Mouse (Mus musculus): ENCODE data around the gene Scnn1g. TPM values are rescaled to one million over a fixed set of nuclear protein-coding genes. Genes with fewer than 3 reads are reported as not detected.

The Scnn1g gene
- polyA plus RNA-seq (2015; fragmentation: Nextera tagmentation; extraction: Ambion mirVana), result 0.14 and 0.15 TPM in 2 replicates

- peak; percentile 37 for ATAC-seq (ENCODE audit: extremely low read depth, insufficient number of reproducible peaks, low FRiP score, low TSS enrichment)
- H3K4me2 ChIP-seq, result peak within 1 kb of the TSS; percentile 75
- no peak within 1 kb of the TSS for H3K27ac ChIP-seq (replicated peaks)
- WGBS, result 2% methylated on average over 38 of the region's 38 CpGs
- H3K9ac ChIP-seq, result 0 out of 2 replicates have a peak within 1 kb of the TSS, but pooled peaks have one; percentile 6
- H3K4me1 ChIP-seq, result peaks cover 19% of the 10 kb centered on the region
- peak within 1 kb of the TSS; percentile 48 for H3K4me3 ChIP-seq
- no peaks in the 10 kb centered on the region for H3K36me3 ChIP-seq
- no peaks in the 10 kb centered on the region for H3K9me3 ChIP-seq
- H3K27me3 ChIP-seq (replicated peaks), result peaks cover 59% of the 10 kb centered on the region
Observed at GRCm38 (mm10) chr7:121734171-121734831, at the start of gene Scnn1g. Gene Scnn1g, plus strand, starts transcription at chr7:121734479.

GRCm38 (mm10) chr7:121685140-121685984 is 48.9 kb upstream of the Scnn1g start:
- no peak overlapping the region for H3K4me2 ChIP-seq
- H3K9me3 ChIP-seq, result no peaks in the 10 kb centered on the region
- H3K27ac ChIP-seq (replicated peaks), result no peak overlapping the region
- WGBS, result 87% methylated on average over 5 of the region's 5 CpGs
- ATAC-seq (ENCODE audit: extremely low read depth, insufficient number of reproducible peaks, low FRiP score, low TSS enrichment), result no peak
- no peak overlapping the region for H3K9ac ChIP-seq
- H3K4me3 ChIP-seq, result no peak overlapping the region
- H3K27me3 ChIP-seq (replicated peaks), result no peaks in the 10 kb centered on the region
- H3K36me3 ChIP-seq, result no peaks in the 10 kb centered on the region
- no peaks in the 10 kb centered on the region for H3K4me1 ChIP-seq

GRCm38 (mm10) chr7:121689338-121689737 is 44.9 kb upstream of the Scnn1g start:
- no peak overlapping the region for H3K9ac ChIP-seq
- no peak overlapping the region for H3K27ac ChIP-seq (replicated peaks)
- no peak for ATAC-seq (ENCODE audit: extremely low read depth, insufficient number of reproducible peaks, low FRiP score, low TSS enrichment)
- no peak overlapping the region for H3K4me2 ChIP-seq
- H3K27me3 ChIP-seq (replicated peaks), result no peaks in the 10 kb centered on the region
- H3K36me3 ChIP-seq, result no peaks in the 10 kb centered on the region
- no peaks in the 10 kb centered on the region for H3K9me3 ChIP-seq
- no peak overlapping the region for H3K4me3 ChIP-seq
- no peaks in the 10 kb centered on the region for H3K4me1 ChIP-seq

GRCm38 (mm10) chr7:121691803-121692202 is 42.5 kb upstream of the Scnn1g start:
- no peak overlapping the region for H3K4me2 ChIP-seq
- WGBS, result 79% methylated on average over 2 of the region's 2 CpGs
- no peak overlapping the region for H3K9ac ChIP-seq
- H3K4me3 ChIP-seq, result no peak overlapping the region
- H3K9me3 ChIP-seq, result no peaks in the 10 kb centered on the region
- no peaks in the 10 kb centered on the region for H3K27me3 ChIP-seq (replicated peaks)
- ATAC-seq (ENCODE audit: extremely low read depth, insufficient number of reproducible peaks, low FRiP score, low TSS enrichment), result no peak
- H3K36me3 ChIP-seq, result no peaks in the 10 kb centered on the region
- no peak overlapping the region for H3K27ac ChIP-seq (replicated peaks)
- H3K4me1 ChIP-seq, result no peaks in the 10 kb centered on the region

GRCm38 (mm10) chr7:121697170-121697569 is 37.1 kb upstream of the Scnn1g start:
- no peaks in the 10 kb centered on the region for H3K36me3 ChIP-seq
- H3K4me2 ChIP-seq, result no peak overlapping the region
- H3K4me3 ChIP-seq, result no peak overlapping the region
- H3K4me1 ChIP-seq, result peaks cover 39% of the 10 kb centered on the region
- no peaks in the 10 kb centered on the region for H3K9me3 ChIP-seq
- no peak overlapping the region for H3K9ac ChIP-seq
- H3K27me3 ChIP-seq (replicated peaks), result no peaks in the 10 kb centered on the region
- H3K27ac ChIP-seq (replicated peaks), result no peak overlapping the region
- ATAC-seq (ENCODE audit: extremely low read depth, insufficient number of reproducible peaks, low FRiP score, low TSS enrichment), result no peak

- 54% methylated on average over 1 of the region's 1 CpGs for WGBS
- H3K36me3 ChIP-seq, result no peaks in the 10 kb centered on the region
- no peak overlapping the region for H3K27ac ChIP-seq (replicated peaks)
- no peak overlapping the region for H3K9ac ChIP-seq
- H3K4me1 ChIP-seq, result peaks cover 43% of the 10 kb centered on the region
- no peaks in the 10 kb centered on the region for H3K9me3 ChIP-seq
- no peak overlapping the region for H3K4me2 ChIP-seq
- no peaks in the 10 kb centered on the region for H3K27me3 ChIP-seq (replicated peaks)
- no peak for ATAC-seq (ENCODE audit: extremely low read depth, insufficient number of reproducible peaks, low FRiP score, low TSS enrichment)
- no peak overlapping the region for H3K4me3 ChIP-seq
Observed at GRCm38 (mm10) chr7:121697574-121697973, 36.7 kb upstream of the Scnn1g start.

- no peak overlapping the region for H3K9ac ChIP-seq
- no peak overlapping the region for H3K4me2 ChIP-seq
- no peaks in the 10 kb centered on the region for H3K27me3 ChIP-seq (replicated peaks)
- no peaks in the 10 kb centered on the region for H3K9me3 ChIP-seq
- H3K36me3 ChIP-seq, result peaks cover 5% of the 10 kb centered on the region; the same call in 1 of the 2 replicates
- peaks cover 55% of the 10 kb centered on the region for H3K4me1 ChIP-seq
- H3K4me3 ChIP-seq, result no peak overlapping the region
- ATAC-seq (ENCODE audit: extremely low read depth, insufficient number of reproducible peaks, low FRiP score, low TSS enrichment), result no peak
- no peak overlapping the region for H3K27ac ChIP-seq (replicated peaks)
Observed at GRCm38 (mm10) chr7:121699218-121699617, 35.1 kb upstream of the Scnn1g start.

- no peak for ATAC-seq (ENCODE audit: extremely low read depth, insufficient number of reproducible peaks, low FRiP score, low TSS enrichment)
- H3K4me1 ChIP-seq, result peaks cover 68% of the 10 kb centered on the region
- 75% methylated on average over 3 of the region's 3 CpGs for WGBS
Observed at GRCm38 (mm10) chr7:121700480-121700879, 33.8 kb upstream of the Scnn1g start.

GRCm38 (mm10) chr7:121701983-121702382 is 32.3 kb upstream of the Scnn1g start:
- H3K9ac ChIP-seq, result no peak overlapping the region
- no peak overlapping the region for H3K27ac ChIP-seq (replicated peaks)
- no peaks in the 10 kb centered on the region for H3K9me3 ChIP-seq
- H3K36me3 ChIP-seq, result peaks cover 5% of the 10 kb centered on the region; the same call in 1 of the 2 replicates
- peaks cover 76% of the 10 kb centered on the region for H3K4me1 ChIP-seq
- WGBS, result 14% methylated on average over 6 of the region's 6 CpGs
- no peaks in the 10 kb centered on the region for H3K27me3 ChIP-seq (replicated peaks)
- no peak overlapping the region for H3K4me2 ChIP-seq
- H3K4me3 ChIP-seq, result no peak overlapping the region
- ATAC-seq (ENCODE audit: extremely low read depth, insufficient number of reproducible peaks, low FRiP score, low TSS enrichment), result no peak

More at GRCm38 (mm10) chr7:121700480-121700879, 33.8 kb upstream of the Scnn1g start:
- no peaks in the 10 kb centered on the region for H3K9me3 ChIP-seq
- H3K27me3 ChIP-seq (replicated peaks), result no peaks in the 10 kb centered on the region
- no peak overlapping the region for H3K4me3 ChIP-seq
- no peak overlapping the region for H3K4me2 ChIP-seq
- H3K36me3 ChIP-seq, result peaks cover 5% of the 10 kb centered on the region; the same call in 1 of the 2 replicates
- H3K27ac ChIP-seq (replicated peaks), result no peak overlapping the region
- no peak overlapping the region for H3K9ac ChIP-seq

- peak overlapping the region; percentile 88 for H3K4me3 ChIP-seq
- peaks cover 11% of the 10 kb centered on the region for H3K27me3 ChIP-seq (replicated peaks)
- H3K9me3 ChIP-seq, result no peaks in the 10 kb centered on the region
- H3K4me1 ChIP-seq, result peaks cover 52% of the 10 kb centered on the region
- peak overlapping the region; percentile 99 for H3K4me2 ChIP-seq
- ATAC-seq (ENCODE audit: extremely low read depth, insufficient number of reproducible peaks, low FRiP score, low TSS enrichment), result no peak
- peaks cover 5% of the 10 kb centered on the region; the same call in 1 of the 2 replicates for H3K36me3 ChIP-seq
- no peak overlapping the region for H3K27ac ChIP-seq (replicated peaks)
- 77% methylated on average over 2 of the region's 2 CpGs for WGBS
- H3K9ac ChIP-seq, result no peak overlapping the region
Observed at GRCm38 (mm10) chr7:121705051-121705450, 29.2 kb upstream of the Scnn1g start.

- ATAC-seq (ENCODE audit: extremely low read depth, insufficient number of reproducible peaks, low FRiP score, low TSS enrichment), result peak; percentile 23
- Histone ChIP-seq H3K27me3 (replicated peaks) (peaks cover 17% of the 10 kb centered on the region), H3K4me3 (peak overlapping the region; percentile 88), H3K4me2 (peak overlapping the region; percentile 99), H3K4me1 (peaks cover 45% of the 10 kb centered on the region), H3K9ac (peak overlapping the region; percentile 89), H3K36me3 (peaks cover 5% of the 10 kb centered on the region; the same call in 1 of the 2 replicates), H3K9me3 (no peaks in the 10 kb centered on the region), H3K27ac (replicated peaks) (peak overlapping the region; percentile 74; the same call in 1 of the 2 replicates)
- WGBS, result under 1% methylated on average over 51 of the region's 77 CpGs
Observed at GRCm38 (mm10) chr7:121706411-121707072, 27.7 kb upstream of the Scnn1g start.

Data from heart, embryonic 13.5 days (tissue).